Mouse (Mus musculus) kidney, adult 2 months (tissue): ENCODE data around the gene Herc3.

Source experiments
- CTCF ChIP-seq: fragments of 200-500 bp; conservative IDR thresholded peaks from 2 replicates; pipeline ENCODE4 v1.5.1; 2011; ENCODE audit warnings: low read depth, mild to moderate bottlenecking, control low read depth, low read length, moderate library complexity, mixed read lengths; ENCODE audit not compliant: insufficient read depth, insufficient read length
- POLR2A ChIP-seq: fragments of 200-500 bp; IDR thresholded peaks from one replicate; pipeline ENCODE4 v1.6.1; 2011; ENCODE audit warnings: low read depth, low read length, control low read depth

DNA sequence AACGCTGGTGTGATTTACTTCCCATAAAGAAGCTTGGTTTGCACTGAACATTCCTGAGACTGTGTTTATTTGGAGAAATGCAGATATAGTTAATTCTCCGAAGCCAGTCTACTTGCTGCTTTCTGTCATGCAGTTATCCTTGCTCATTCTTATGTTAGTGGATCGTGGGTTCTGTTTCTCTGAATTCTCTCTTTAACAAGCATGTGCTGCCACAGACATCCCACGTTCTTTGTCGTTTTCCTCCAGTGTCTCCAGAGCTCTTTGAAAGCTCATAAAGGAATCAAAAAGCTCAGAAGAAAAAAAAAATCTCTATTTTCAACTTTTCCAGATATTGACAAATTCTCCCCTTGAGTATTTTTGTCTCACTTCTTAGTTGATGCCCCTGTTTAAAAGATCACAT, 82.7 kb downstream of the Herc3 start:
- TF ChIP-seq CTCF (no peak), POLR2A (no peak)
